Mouse (Mus musculus) heart, postnatal 25 days (tissue): ENCODE results near the gene Gabrb1. TPM values are rescaled to one million over a fixed set of nuclear protein-coding genes. Genes with fewer than 3 reads are reported as not detected.
"Not testable (repeated sequence)": the region's sequence is repeated elsewhere in the genome, so short reads cannot be mapped to it uniquely, and the experiment has no call there.

Experiments used
- DNase-seq: peaks from one replicate; pipeline ENCODE4 v3.0.0; 2022; ENCODE audit warnings: low spot score
- intact Hi-C: fragments of 180-260 bp; cut with DNase I; formaldehyde crosslinking; loops from one replicate; pipeline ENCODE4 v1.15.1; 2025
- total RNA-seq, 2 experiments: library from RNA; stranded (reverse); gene quantifications; 2 replicates each; pipeline ENCODE4 v1.2.3; 2021

The Gabrb1 gene
- total RNA-seq, 2 experiments from 2014 or later: 0.03 TPM; not detected in 1

GRCm38 (mm10) chr5:71986983-71987398, 329.1 kb downstream of the Gabrb1 start:
- intact Hi-C loops: no loop called here
- DNase-seq: no peak

GRCm38 (mm10) chr5:71999466-71999865, 341.6 kb downstream of the Gabrb1 start:
- intact Hi-C loops: no loop called here
- DNase-seq: no peak

GRCm38 (mm10) chr5:72003811-72004435, 346.0 kb downstream of the Gabrb1 start:
- DNase-seq: no peak
- intact Hi-C loops: no loop called here

- intact Hi-C loops: no loop called here
- no peak for DNase-seq
Measured at GRCm38 (mm10) chr5:72036954-72037353, 379.0 kb downstream of the Gabrb1 start.

- intact Hi-C loops: no loop called here
Measured at GRCm38 (mm10) chr5:72043226-72044151, 385.6 kb downstream of the Gabrb1 start.

GRCm38 (mm10) chr5:72046261-72046660, 388.3 kb downstream of the Gabrb1 start:
- no peak for DNase-seq
- intact Hi-C loops: no loop called here

More at GRCm38 (mm10) chr5:72043226-72044151, 385.6 kb downstream of the Gabrb1 start:
- no peak for DNase-seq

GRCm38 (mm10) chr5:72064079-72064478, 406.2 kb downstream of the Gabrb1 start:
- no peak for DNase-seq
- intact Hi-C loops: no loop called here

- intact Hi-C loops: no loop called here
- DNase-seq: no peak
Measured at GRCm38 (mm10) chr5:72068826-72069225, 410.9 kb downstream of the Gabrb1 start.

GRCm38 (mm10) chr5:72069398-72069797, 411.5 kb downstream of the Gabrb1 start:
- intact Hi-C loops, DNase-seq: not testable (repeated sequence)

GRCm38 (mm10) chr5:72076781-72077180, 418.9 kb downstream of the Gabrb1 start:
- intact Hi-C loops: no loop called here

GRCm38 (mm10) chr5:72086518-72086917, 428.6 kb downstream of the Gabrb1 start:
- intact Hi-C loops: no loop called here
- no peak for DNase-seq

More at GRCm38 (mm10) chr5:72076781-72077180, 418.9 kb downstream of the Gabrb1 start:
- DNase-seq: no peak

- no peak for DNase-seq
- intact Hi-C loops: loop anchor here (1.0 kb wide), 1 partner anchor 592 kb away; no protein-coding TSS in a partner anchor
Measured at GRCm38 (mm10) chr5:72094582-72094981, 436.7 kb downstream of the Gabrb1 start.

- intact Hi-C loops: no loop called here
- no peak for DNase-seq
Measured at GRCm38 (mm10) chr5:72095015-72095414, 437.1 kb downstream of the Gabrb1 start.

GRCm38 (mm10) chr5:72104274-72104921, 446.5 kb downstream of the Gabrb1 start:
- DNase-seq: no peak
- intact Hi-C loops: no loop called here

- intact Hi-C loops: no loop called here
- no peak for DNase-seq
Measured at GRCm38 (mm10) chr5:72122414-72123037, 464.6 kb downstream of the Gabrb1 start.

- intact Hi-C loops: no loop called here
- DNase-seq: no peak
Measured at GRCm38 (mm10) chr5:72126681-72127080, 468.8 kb downstream of the Gabrb1 start.

- DNase-seq: no peak
- intact Hi-C loops: no loop called here
Measured at GRCm38 (mm10) chr5:72133906-72134305, 476.0 kb downstream of the Gabrb1 start.

- intact Hi-C loops: no loop called here
- DNase-seq: no peak
Measured at GRCm38 (mm10) chr5:72138256-72138655, 480.3 kb downstream of the Gabrb1 start.

- no peak for DNase-seq
- intact Hi-C loops: no loop called here
Measured at GRCm38 (mm10) chr5:72139619-72140018, 481.7 kb downstream of the Gabrb1 start.

- no peak for DNase-seq
- intact Hi-C loops: no loop called here
Measured at GRCm38 (mm10) chr5:72148679-72149078, 490.8 kb downstream of the Gabrb1 start.
